Mouse (Mus musculus): ENCODE measurements around the gene Slc16a14. TPM values are rescaled to one million over a fixed set of nuclear protein-coding genes. Genes with fewer than 3 reads are reported as not detected.

Gene Slc16a14
- total RNA-seq, 1 experiment, result 0.85 TPM

DNA sequence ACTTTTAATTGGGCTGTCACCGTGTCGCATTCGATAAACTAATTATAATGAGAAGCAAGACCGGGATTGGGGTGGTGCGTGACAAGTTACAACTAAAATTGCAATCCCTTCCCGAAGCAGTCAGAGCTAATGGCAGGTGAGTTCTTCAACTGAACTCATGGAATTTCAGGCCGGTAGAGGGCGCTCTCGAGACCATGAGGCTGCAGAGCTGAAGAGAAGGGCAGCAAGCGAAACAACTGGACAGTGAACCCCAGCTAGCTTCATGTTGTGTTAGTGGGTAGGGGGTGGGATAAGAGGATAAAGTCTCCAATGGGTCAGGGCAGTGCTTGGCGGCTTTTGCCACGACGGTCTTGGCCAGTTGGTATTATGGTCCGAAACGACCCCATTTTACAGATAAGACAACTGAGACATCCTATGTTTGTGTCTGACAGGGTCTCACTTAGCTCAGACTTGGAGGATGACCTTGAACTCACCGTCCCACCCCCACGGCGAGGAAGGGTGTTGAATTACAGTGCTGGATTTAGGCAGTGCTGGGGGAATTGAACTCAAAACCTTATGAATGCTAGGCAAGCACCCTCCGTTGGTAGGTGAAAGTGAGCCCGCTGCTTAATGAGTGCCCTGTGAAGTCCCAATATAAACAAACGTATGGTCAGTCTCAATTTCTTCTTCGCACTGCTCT is 1.3 kb downstream of the Slc16a14 start:
- Histone ChIP-seq H3K4me3 (ENCODE audit: insufficient read depth in 1 of 2, low read depth in 1 of 2, low read length in 2 of 2, poor library complexity in 1 of 2, severe bottlenecking in 1 of 2) (peak overlapping the region; percentile 82 to 83), H3K9ac (ENCODE audit: insufficient read depth, low read depth, low read length, poor library complexity, severe bottlenecking) (no peak overlapping the region), H3K36me3 (ENCODE audit: control insufficient read depth, insufficient read depth, low read length, poor library complexity, severe bottlenecking) (no peaks in the 10 kb centered on the region), H3K9me3 (ENCODE audit: control insufficient read depth, insufficient read depth, low read depth, low read length) (no peaks in the 10 kb centered on the region), H3K4me1 (ENCODE audit: control insufficient read depth in 2 of 2, insufficient read depth in 2 of 2, low read length in 2 of 2, poor library complexity in 1 of 2) (peaks cover 0 to 5% of the 10 kb centered on the region in 2 experiments; a peak in 1 of 4 replicates), H3K27ac (ENCODE audit: insufficient read depth, low read depth, low read length, poor library complexity, severe bottlenecking) (no peak overlapping the region)
- peak; percentile 69 for DNase-seq (ENCODE audit: low read depth, low spot score)
- in situ Hi-C loops (cut with MboI; ENCODE audit: low sequenced_read_pairs in 2 of 2, unreplicated experiment in 2 of 2), result no loop called here
- no peak for TF ChIP-seq CHD2 (IDR thresholded peaks at IDR 0.05; ENCODE audit: low read depth, low read length)
- no peak for TF ChIP-seq MAFK (IDR thresholded peaks at IDR 0.05; ENCODE audit: insufficient read depth, low read depth, low read length)
- TF ChIP-seq HCFC1 (IDR thresholded peaks at IDR 0.05; ENCODE audit: borderline replicate concordance, insufficient read depth, low read length), result no peak
- TF ChIP-seq ZNF384 (IDR thresholded peaks at IDR 0.05; ENCODE audit: low read depth, low read length), result no peak
- no peak; the same call in 1 of the 2 replicates for TF ChIP-seq ZC3H11A (IDR thresholded peaks at IDR 0.05; ENCODE audit: borderline replicate concordance, low read depth, low read length)

DNA sequence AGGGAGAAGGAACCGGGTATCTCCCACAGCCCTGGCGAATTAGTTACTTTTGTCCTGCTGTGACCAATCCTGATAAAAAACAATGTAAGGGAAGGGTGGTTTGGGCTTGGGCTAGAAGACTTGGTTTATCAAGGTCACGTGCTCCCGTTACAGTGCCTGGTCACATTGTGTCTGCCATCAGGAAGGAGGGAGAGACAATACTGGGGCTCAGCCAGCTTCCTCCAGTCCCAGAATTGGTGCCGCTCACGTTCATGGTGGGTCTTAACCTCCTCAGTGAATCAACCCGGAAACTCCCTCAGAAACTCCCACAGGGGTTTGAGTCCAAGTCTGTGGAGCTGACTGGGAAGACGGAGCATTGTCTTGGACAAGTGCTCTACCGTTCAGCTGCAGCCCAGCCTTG is 9.3 kb downstream of the Slc16a14 start:
- Histone ChIP-seq H3K27ac (ENCODE audit: insufficient read depth, low read depth, low read length, poor library complexity, severe bottlenecking) (no peak overlapping the region), H3K4me1 (ENCODE audit: control insufficient read depth in 2 of 2, insufficient read depth in 2 of 2, low read length in 2 of 2, poor library complexity in 1 of 2) (peaks cover 0 to 10% of the 10 kb centered on the region in 2 experiments; a peak in 1 of 4 replicates), H3K9ac (ENCODE audit: insufficient read depth, low read depth, low read length, poor library complexity, severe bottlenecking) (no peak overlapping the region), H3K9me3 (ENCODE audit: control insufficient read depth, insufficient read depth, low read depth, low read length) (no peaks in the 10 kb centered on the region), H3K4me3 (ENCODE audit: insufficient read depth in 1 of 2, low read depth in 1 of 2, low read length in 2 of 2, poor library complexity in 1 of 2, severe bottlenecking in 1 of 2) (no peak overlapping the region), H3K36me3 (ENCODE audit: control insufficient read depth, insufficient read depth, low read length, poor library complexity, severe bottlenecking) (no peaks in the 10 kb centered on the region)
- no peak for DNase-seq (ENCODE audit: low read depth, low spot score)
- TF ChIP-seq ZC3H11A (IDR thresholded peaks at IDR 0.05; ENCODE audit: borderline replicate concordance, low read depth, low read length), result no peak
- no peak for TF ChIP-seq HCFC1 (IDR thresholded peaks at IDR 0.05; ENCODE audit: borderline replicate concordance, insufficient read depth, low read length)
- TF ChIP-seq MAFK (IDR thresholded peaks at IDR 0.05; ENCODE audit: insufficient read depth, low read depth, low read length), result no peak
- TF ChIP-seq CHD2 (IDR thresholded peaks at IDR 0.05; ENCODE audit: low read depth, low read length), result no peak
- TF ChIP-seq ZNF384 (IDR thresholded peaks at IDR 0.05; ENCODE audit: low read depth, low read length), result no peak
- in situ Hi-C loops (cut with MboI; ENCODE audit: low sequenced_read_pairs in 2 of 2, unreplicated experiment in 2 of 2), result no loop called here

DNA sequence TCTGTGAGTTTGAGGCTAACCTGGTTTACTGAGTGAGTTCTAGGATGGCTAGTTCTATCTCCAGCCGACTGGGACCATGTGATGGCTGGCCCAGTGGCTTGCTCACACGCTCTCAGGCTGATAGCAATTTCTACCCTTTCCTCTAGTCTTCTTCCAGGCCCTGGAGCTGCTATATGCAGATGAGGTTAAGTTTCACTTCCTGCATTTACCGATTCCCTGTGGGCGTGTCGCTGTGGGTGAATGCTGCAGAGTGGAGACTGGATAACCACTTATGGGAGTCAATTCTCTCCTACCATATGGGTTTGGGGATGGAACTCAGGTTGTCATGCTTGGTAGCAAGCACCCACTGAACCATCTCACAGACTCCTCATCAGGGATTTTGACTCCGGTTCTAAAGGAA is 10.8 kb downstream of the Slc16a14 start:
- TF ChIP-seq HCFC1 (IDR thresholded peaks at IDR 0.05; ENCODE audit: borderline replicate concordance, insufficient read depth, low read length) (no peak), ZC3H11A (IDR thresholded peaks at IDR 0.05; ENCODE audit: borderline replicate concordance, low read depth, low read length) (no peak), MAFK (IDR thresholded peaks at IDR 0.05; ENCODE audit: insufficient read depth, low read depth, low read length) (no peak), CHD2 (IDR thresholded peaks at IDR 0.05; ENCODE audit: low read depth, low read length) (no peak), ZNF384 (IDR thresholded peaks at IDR 0.05; ENCODE audit: low read depth, low read length) (no peak)

DNA sequence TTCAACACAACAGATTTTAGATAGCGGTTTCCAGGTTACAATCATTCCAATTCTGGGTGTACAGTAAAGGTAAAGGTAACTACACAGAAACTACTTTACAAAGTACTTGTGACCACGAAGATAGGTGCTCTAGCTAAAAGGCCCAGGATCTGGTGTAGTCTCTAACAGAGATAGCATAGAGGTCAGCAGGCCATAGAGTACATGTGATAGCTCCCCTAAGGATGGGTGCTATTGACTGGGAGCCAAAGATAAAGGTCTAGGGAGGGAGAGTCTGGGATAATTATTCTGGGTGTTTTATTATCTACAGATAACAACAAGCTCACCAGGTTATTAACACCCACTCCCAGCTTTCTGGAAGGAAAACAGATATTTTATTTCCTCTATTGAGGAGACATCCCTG is 11.5 kb downstream of the Slc16a14 start:
- in situ Hi-C loops (cut with MboI; ENCODE audit: low sequenced_read_pairs in 2 of 2, unreplicated experiment in 2 of 2), result no loop called here
- Histone ChIP-seq H3K9ac (ENCODE audit: insufficient read depth, low read depth, low read length, poor library complexity, severe bottlenecking) (no peak overlapping the region), H3K9me3 (ENCODE audit: control insufficient read depth, insufficient read depth, low read depth, low read length) (no peaks in the 10 kb centered on the region), H3K27ac (ENCODE audit: insufficient read depth, low read depth, low read length, poor library complexity, severe bottlenecking) (no peak overlapping the region), H3K4me1 (ENCODE audit: control insufficient read depth in 2 of 2, insufficient read depth in 2 of 2, low read length in 2 of 2, poor library complexity in 1 of 2) (0 out of 4 replicates have a peak, but pooled peaks cover 0 to 6% of the 10 kb centered on the region in 2 experiments), H3K4me3 (ENCODE audit: insufficient read depth in 1 of 2, low read depth in 1 of 2, low read length in 2 of 2, poor library complexity in 1 of 2, severe bottlenecking in 1 of 2) (no peak overlapping the region), H3K36me3 (ENCODE audit: control insufficient read depth, insufficient read depth, low read length, poor library complexity, severe bottlenecking) (no peaks in the 10 kb centered on the region)
- no peak for TF ChIP-seq CHD2 (IDR thresholded peaks at IDR 0.05; ENCODE audit: low read depth, low read length)
- TF ChIP-seq ZNF384 (IDR thresholded peaks at IDR 0.05; ENCODE audit: low read depth, low read length), result no peak
- TF ChIP-seq HCFC1 (IDR thresholded peaks at IDR 0.05; ENCODE audit: borderline replicate concordance, insufficient read depth, low read length), result no peak
- TF ChIP-seq ZC3H11A (IDR thresholded peaks at IDR 0.05; ENCODE audit: borderline replicate concordance, low read depth, low read length), result no peak
- no peak for DNase-seq (ENCODE audit: low read depth, low spot score)

More for the DNA sequence above, 10.8 kb downstream of the Slc16a14 start:
- Histone ChIP-seq H3K9me3 (ENCODE audit: control insufficient read depth, insufficient read depth, low read depth, low read length) (no peaks in the 10 kb centered on the region), H3K9ac (ENCODE audit: insufficient read depth, low read depth, low read length, poor library complexity, severe bottlenecking) (no peak overlapping the region), H3K4me3 (ENCODE audit: insufficient read depth in 1 of 2, low read depth in 1 of 2, low read length in 2 of 2, poor library complexity in 1 of 2, severe bottlenecking in 1 of 2) (no peak overlapping the region), H3K27ac (ENCODE audit: insufficient read depth, low read depth, low read length, poor library complexity, severe bottlenecking) (no peak overlapping the region), H3K36me3 (ENCODE audit: control insufficient read depth, insufficient read depth, low read length, poor library complexity, severe bottlenecking) (no peaks in the 10 kb centered on the region), H3K4me1 (ENCODE audit: control insufficient read depth in 2 of 2, insufficient read depth in 2 of 2, low read length in 2 of 2, poor library complexity in 1 of 2) (peaks cover 0 to 8% of the 10 kb centered on the region in 2 experiments; a peak in 1 of 4 replicates)
- no peak for DNase-seq (ENCODE audit: low read depth, low spot score)
- in situ Hi-C loops (cut with MboI; ENCODE audit: low sequenced_read_pairs in 2 of 2, unreplicated experiment in 2 of 2), result no loop called here
